Mouse (Mus musculus) layer of hippocampus, adult 8-10 months (tissue): ENCODE results near the gene Kif11. TPM values are rescaled to one million over a fixed set of nuclear protein-coding genes. Genes with fewer than 3 reads are reported as not detected.

Experiments used
- DNase-seq, 2 experiments: peaks; one replicate each; pipeline ENCODE4 v3.0.0; 2022; ENCODE audit warnings: low spot score in 2 of 2
- total RNA-seq, 4 experiments: library from RNA; stranded (reverse); gene quantifications; 2 replicates each; pipeline ENCODE4 v1.2.4; 2022

Gene Kif11
- 1 to 10 TPM in 1 of 4 experiments, under 1 TPM in 3; 0.43 to 1.0 (median 0.75) TPM for total RNA-seq

DNA sequence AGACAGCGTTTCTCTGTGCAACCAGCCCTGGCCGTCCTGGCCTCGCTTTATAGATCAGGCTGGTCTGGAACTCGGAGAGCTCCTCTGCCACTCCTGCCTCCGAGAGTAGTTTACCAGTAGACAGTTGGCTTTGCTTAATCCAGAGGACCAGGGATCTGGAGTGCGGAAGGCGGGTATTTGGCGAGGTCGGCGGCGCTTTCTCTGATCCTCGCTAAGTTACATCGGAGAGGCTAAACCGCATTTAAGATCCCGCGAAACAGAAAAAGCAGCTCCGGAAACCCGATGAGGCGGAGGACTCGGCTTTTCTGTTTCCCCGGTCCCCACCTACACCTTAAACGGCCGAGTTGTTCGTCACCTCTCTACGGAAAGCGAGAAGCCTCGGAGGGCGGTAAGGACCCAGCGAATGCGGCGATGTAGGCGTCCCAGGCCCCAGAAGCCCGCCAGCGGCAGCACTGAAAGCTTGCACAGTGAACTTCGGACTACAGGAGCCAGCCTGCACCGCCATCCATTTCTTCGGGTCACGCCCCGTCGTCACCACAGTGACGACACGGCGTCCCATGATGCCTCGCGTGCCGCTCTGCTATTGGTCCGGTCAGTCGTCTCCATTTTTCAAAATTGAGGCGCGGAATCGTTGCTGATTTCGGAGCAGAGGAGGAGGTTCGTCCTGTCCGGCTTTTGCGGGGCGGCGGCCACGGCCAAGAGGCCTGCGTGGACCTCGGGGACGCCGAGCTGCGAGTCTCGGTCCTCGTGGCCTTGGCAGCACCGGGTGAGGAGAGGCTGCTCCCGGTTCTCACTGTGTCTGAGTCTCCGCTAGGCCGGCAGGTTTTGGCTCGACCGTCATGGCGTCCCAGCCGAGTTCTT, at the start of gene Kif11:
Gene Kif11, plus strand, starts transcription at position 649 of the 861 bp plus-strand sequence.
- DNase-seq = peak; percentile 95 to 97

GRCm38 (mm10) chr19:37327216-37327615, 49.0 kb upstream of the Kif11 start:
- DNase-seq = no peak

- DNase-seq = no peak
Measured at GRCm38 (mm10) chr19:37332726-37333125, 43.5 kb upstream of the Kif11 start.

GRCm38 (mm10) chr19:37333357-37333756, 42.8 kb upstream of the Kif11 start:
- no peak for DNase-seq

DNA sequence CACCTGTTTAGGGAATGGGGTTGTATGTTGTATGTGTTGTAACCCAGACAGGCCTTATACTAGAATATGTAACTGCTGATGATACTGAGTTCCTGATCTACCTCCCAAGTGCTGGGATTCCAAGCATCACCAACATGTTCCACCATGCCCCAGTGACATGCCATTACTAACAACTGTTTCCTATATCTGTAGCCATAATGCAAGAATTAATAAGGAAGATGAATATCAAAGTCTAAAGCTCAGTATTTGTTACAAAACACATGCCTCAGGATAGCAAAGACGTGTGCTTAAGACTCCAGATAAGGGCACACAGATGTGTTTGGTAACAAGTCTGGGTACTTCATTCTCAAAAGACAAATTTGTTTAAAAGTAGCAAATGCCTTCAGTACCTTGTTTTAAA, 40.8 kb upstream of the Kif11 start:
- DNase-seq = no peak

GRCm38 (mm10) chr19:37337752-37338151, 38.5 kb upstream of the Kif11 start, which contains the start of gene Ide:
Ide (minus strand) TSS chr19:37337852.
- no peak for DNase-seq

DNA sequence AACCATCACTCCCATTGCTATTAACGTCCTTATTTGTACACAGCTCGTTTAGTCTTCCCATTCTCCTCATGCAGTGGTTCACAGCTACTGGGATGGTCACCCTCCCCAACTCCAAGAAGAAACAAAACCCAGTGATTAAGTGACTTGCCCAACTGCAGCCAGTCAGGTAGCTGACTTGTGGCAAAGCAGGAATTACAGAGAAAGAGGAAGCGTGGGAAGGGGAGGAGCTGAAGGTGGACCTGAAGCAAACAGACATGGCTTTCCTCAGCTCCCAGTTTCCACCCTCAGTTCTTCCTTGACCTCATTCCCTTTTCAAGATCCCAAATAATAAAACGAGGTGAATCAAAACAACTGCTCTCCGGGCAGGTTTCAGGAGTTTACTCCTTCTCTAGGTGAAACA, 35.7 kb upstream of the Kif11 start:
- DNase-seq = no peak

GRCm38 (mm10) chr19:37340931-37341330, 35.3 kb upstream of the Kif11 start:
- no peak for DNase-seq

DNA sequence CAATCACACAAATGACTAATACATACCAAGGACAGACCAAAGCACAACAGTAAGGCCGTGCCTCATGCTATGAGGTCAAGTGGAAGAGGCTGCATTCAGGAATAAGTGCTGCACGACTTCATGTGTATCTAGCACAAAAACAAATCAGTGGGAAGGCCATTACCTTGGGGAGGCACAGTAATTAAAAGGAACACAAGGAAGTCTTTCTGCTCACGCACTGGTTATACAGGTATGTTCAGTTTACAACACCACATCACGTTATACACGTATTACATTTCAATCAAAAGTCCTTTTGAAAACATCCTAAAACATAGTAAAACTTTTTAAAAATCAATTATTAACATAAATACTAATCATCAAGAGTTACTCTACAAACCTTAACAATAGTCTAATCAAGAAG, 32.3 kb upstream of the Kif11 start:
- no peak for DNase-seq

GRCm38 (mm10) chr19:37346258-37346657, 29.9 kb upstream of the Kif11 start:
- no peak for DNase-seq

- no peak for DNase-seq
Measured at GRCm38 (mm10) chr19:37348331-37348730, 27.9 kb upstream of the Kif11 start.

DNA sequence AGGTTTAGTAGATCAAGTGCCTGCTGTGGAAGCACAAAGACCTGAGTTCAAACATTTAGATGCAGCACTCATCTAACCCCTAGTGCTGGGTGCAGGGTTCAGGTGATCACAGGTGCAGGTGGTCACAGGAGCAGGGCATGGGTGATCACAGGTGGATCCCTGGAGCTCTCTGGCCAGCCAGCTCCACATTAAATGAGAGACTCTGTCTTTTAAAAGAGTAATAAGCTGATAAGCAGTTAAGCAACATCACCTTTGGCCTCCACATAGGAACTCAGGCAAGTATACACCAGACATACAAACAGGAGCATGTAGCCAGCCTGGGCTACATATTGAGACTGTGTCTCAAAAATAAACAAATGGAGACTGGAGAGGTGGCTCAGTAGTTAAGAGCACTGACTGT, 27.3 kb upstream of the Kif11 start:
- no peak for DNase-seq

- no peak for DNase-seq
Measured at GRCm38 (mm10) chr19:37352756-37353155, 23.4 kb upstream of the Kif11 start.

DNA sequence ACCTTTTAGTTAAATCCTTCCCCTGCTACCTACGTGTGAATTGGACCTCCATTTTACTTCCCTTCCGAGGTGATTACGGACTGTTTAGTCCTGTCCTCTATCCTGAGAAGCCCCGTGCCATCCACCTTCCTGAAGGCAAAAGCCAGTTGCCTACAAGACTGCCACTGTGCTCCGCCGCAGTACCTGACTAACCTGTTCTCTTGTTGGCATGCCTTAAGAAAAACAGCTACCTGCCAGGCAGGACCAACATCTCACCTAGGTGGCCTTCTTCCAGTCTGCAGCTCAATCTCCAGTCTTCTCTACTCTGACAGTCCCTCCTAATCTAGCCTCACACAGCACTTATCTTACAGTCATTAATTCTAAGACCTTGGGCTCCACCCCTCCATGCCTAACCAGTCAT, 22.9 kb upstream of the Kif11 start:
- DNase-seq = no peak

DNA sequence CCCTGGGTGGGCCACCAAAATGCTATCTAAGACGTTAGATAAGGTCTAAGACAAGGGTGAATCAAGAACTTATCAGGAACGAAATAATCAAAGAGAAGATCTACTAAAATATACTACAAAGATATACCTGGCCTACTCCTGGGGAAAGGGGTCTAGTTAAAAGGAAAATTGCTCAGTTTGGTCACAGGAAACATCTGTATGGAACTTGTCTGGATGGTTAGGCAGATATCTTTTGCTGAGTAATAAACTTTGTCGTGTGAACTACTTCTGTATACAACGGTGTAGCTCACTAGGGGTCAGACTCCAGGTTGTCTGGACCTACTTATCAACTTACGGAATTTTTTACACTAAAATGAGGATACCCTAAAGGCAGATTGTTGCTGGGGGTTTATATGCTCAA, 16.2 kb upstream of the Kif11 start:
- no peak for DNase-seq

DNA sequence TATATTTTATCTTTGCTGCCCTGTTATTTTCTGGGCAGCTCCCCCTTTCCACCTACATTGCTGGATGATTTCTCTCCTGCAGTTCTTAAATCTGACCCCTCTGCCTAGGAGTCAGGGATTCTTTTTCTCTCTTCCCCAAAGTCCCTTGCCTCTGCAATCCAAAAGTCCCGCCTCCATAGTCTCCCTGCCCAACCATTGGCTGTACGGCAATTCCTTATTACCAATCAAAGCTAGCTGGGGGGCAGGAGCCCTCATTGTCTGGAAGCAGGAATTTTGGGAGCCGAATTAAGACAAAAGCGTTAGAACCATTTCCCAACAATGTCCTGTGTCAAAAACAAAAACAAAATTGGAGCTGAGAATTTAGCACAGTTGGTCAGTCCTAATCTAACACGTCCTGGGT, 13.7 kb upstream of the Kif11 start:
- no peak for DNase-seq

DNA sequence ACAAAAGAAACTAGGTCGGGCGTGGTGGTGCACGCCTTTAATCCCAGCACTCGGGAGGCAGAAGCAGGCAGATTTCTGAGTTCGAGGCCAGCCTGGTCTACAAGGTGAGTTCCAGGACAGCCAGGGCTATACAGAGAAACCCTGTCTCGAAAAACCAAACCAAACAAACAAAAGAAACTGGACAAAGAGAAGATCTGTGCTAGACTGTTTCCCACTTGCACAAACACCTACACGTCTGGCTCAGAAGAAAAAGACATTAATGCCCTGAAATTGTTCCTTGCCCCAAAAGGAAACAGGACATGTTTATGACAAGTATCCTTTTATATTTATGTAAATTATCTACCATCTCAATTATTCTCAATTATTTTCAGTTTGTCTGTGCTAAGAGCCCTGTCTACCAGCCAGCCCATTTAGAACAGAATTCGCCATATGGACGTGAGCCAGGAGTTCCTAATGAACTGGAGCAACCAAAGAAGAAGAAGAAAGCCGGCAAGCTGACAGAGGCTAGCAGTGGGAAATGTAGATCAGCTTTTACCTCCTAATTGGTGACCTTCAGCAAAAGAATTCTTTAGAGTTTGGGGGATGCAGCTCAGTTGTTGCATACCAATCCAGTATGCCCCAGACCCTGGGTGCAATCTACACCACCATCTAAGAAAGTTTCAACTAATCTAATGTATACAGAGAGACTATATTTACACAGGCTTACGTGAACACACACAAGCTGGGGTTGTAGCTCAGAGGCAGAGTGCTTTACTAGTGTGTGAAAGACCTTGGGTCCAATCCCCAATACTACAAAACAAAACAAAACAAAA, 12.9 kb upstream of the Kif11 start:
- peak; percentile 40 to 49 for DNase-seq

DNA sequence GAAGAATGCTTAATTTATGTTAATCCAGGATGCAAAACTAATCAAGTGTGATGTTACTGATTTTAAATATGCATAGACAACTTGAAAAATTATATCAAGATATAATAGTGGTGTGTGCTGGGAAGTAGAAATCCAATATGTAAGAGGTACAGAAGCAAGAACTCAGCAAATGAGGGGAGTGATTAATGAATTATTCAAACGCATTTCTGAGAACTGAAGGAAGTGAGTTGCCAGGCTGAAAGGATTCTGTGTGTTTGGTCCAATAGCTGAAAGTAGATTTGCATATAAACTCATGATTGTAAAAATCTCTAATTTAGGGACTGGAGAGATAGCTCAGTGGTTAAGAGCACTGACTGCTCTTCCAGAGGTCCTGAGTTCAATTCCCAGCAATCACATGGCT, 7.2 kb upstream of the Kif11 start:
- no peak for DNase-seq

DNA sequence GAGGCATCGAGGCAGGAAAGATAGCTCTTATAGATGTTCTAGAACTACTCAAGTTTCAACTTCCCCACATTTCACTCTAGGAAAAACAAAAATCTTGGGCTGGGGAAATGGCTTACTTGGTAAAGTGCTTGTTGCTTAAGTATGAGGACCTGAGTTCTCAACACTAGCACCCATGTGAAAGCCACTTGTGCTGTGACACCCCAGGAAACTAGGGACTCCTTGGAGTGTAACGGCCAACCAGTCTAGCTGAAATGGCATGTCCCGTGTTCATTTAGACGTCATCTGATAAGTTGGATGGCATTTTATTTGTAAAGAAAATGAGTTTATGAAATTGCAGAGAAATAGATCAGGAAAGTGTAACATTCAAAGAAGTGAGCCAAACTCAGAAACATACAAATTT, 6.3 kb upstream of the Kif11 start:
- no peak for DNase-seq

DNA sequence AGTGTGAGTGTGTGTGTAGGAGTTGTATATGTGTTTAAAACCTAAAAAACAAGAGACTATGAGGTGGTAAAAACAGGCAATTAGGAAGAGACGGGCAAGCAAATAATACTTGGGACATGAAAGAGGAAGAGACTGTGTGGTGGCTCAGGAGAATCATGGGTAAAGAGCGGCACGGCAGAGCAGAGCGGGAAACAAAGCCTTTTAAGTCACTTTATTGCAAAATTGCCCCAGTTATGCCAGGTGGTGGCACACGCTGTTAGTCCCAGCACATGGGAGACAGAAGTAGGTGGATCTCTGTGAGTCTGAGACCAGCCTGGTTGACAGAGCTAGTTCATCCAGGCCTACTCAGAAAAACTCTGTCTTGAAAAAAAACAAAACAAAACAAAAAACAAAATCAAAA, 5.8 kb upstream of the Kif11 start:
- no peak for DNase-seq

GRCm38 (mm10) chr19:37374941-37375754, 1.1 kb upstream of the Kif11 start:
- DNase-seq = no peak

- no peak for DNase-seq
Measured at GRCm38 (mm10) chr19:37376841-37377240, 638 bp downstream of the Kif11 start.
